Mouse (Mus musculus) lung, adult 2 months (tissue): ENCODE measurements around the gene Paxx.

Experiments used
- CTCF ChIP-seq: fragments of 200-500 bp; IDR thresholded peaks from 2 replicates; pipeline ENCODE4 v1.5.1; 2011; ENCODE audit warnings: mild to moderate bottlenecking, low read length, control low read depth; ENCODE audit not compliant: insufficient read depth
- POLR2A ChIP-seq: fragments of 200-500 bp; IDR thresholded peaks from 2 replicates; pipeline ENCODE4 v1.6.1; 2011; ENCODE audit warnings: low read depth, mild to moderate bottlenecking, control low read depth, low read length, borderline replicate concordance; ENCODE audit errors: extremely low read depth

- no peak for TF ChIP-seq CTCF
- no peak for TF ChIP-seq POLR2A
Observed at GRCm38 (mm10) chr2:25484901-25485647, 24.2 kb upstream of the Paxx start.
